Mouse (Mus musculus) olfactory bulb, adult 2 months (tissue): ENCODE measurements around the gene Rab11fip4.

Experiments used
- CTCF ChIP-seq: fragments of 200-500 bp; IDR thresholded peaks from 2 replicates; pipeline ENCODE4 v1.5.1; 2012; ENCODE audit warnings: low read depth, mild to moderate bottlenecking, low read length, moderate library complexity; ENCODE audit not compliant: insufficient read depth
- POLR2A ChIP-seq: fragments of 200-500 bp; IDR thresholded peaks from 2 replicates; pipeline ENCODE4 v1.6.1; 2012; ENCODE audit warnings: mild to moderate bottlenecking, low read depth, low read length, moderate library complexity; ENCODE audit not compliant: insufficient read depth

GRCm38 (mm10) chr11:79737126-79737697, 146.2 kb downstream of the Rab11fip4 start:
- TF ChIP-seq POLR2A = no peak
- no peak for TF ChIP-seq CTCF
